Mouse (Mus musculus) gastrocnemius, postnatal 14 days (tissue): ENCODE results near the gene Tfap2b. TPM values are rescaled to one million over a fixed set of nuclear protein-coding genes. Genes with fewer than 3 reads are reported as not detected.

Experiments
- DNase-seq: peaks from one replicate; pipeline ENCODE4 v3.0.0; 2021; ENCODE audit warnings: mixed read lengths
- intact Hi-C: fragments of 180-260 bp; cut with DNase I; formaldehyde crosslinking; loops from one replicate; pipeline ENCODE4 v1.15.1; 2025; ENCODE audit warnings: low total_unique reads
- long read RNA-seq, 2 experiments: library from polyadenylated mRNA; stranded (forward); transcript quantifications; one replicate each; pipeline ENCODE4 v2.0.0; 2021
- total RNA-seq, 2 experiments: library from RNA; stranded (reverse); gene quantifications; 2 replicates each; pipeline ENCODE4 v1.2.3; 2021

The Tfap2b gene
- not detected for total RNA-seq
- long read RNA-seq, experiment 1: 0 reads
- long read RNA-seq, experiment 2: 0 reads

DNA sequence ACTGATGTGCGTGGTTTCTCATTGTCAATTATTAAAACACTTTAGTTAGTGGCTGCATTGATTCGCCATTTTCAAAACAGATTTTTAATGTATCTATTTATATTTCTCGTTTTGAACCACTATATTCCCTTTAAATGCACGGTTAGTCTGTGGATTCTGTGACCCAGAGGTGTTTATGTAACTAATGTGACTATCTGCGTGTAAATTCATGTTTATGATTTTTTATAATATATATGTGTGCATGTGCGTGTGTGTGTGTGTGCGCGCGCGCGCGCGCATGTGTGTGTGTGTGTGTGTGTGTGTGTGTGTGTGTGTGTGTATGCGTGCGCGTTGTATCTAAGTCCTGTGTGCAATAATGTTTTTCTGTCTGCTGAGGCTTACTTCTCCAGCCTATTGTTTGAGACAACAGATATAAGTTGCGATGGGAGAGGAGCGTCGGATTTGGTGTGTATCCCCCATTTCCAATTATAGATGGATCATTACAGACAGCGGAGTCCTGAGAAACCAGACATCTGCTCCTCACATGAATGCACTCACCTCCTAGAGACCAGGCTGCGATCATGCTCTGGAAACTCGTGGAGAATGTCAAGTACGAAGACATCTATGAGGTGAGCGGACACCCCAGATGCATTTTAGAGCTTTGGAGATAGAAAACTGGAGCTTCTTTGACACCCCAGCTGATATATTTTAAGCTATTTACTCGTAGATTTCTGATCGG lies at the start of gene Tfap2b:
Gene Tfap2b, plus strand, starts transcription at position 274 of the 718 bp plus-strand sequence.
- intact Hi-C loops: loop anchor here (5.0 kb wide), 1 partner anchor 1304 kb away; no protein-coding TSS in a partner anchor
- DNase-seq: no peak

DNA sequence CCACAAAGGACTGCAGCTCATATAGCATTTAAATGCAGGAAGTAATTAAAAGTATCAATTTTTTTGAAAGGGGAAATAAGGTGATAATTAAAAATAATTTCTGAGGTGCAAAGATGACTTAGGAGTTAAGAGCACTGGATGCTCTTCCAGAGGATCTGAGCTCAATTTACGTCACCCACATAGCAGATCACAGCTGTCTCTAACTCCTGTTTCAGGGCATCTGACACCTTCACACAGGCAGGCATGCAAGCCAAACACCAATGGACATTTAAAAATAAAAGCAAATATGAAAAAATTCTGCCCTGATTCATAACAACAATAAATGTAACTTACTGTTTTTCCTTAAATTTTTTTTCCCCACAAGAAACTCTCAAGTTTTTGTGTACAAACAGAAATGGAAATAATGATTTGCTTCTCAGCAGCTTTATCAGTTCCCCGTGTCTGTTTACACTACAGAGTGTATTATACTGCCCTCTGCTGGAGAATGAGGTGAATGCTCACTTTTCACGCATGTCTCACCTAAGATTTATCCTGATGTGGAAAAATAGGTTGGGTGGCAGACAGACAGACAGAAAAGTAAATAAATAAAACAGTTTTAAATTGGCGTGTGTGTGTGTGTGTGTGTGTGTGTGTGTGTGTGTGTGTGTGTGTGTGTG lies 29.8 kb upstream of the Tfap2b start:
- DNase-seq: no peak

GRCm38 (mm10) chr1:19205649-19206048 lies 3.1 kb upstream of the Tfap2b start:
- intact Hi-C loops: loop anchor here (5.0 kb wide), 1 partner anchor 1307 kb away; no protein-coding TSS in a partner anchor
- no peak for DNase-seq

More for the DNA sequence above, 29.8 kb upstream of the Tfap2b start:
- intact Hi-C loops: no loop called here

- intact Hi-C loops: loop anchor here (5.0 kb wide), 1 partner anchor 1306 kb away; no protein-coding TSS in a partner anchor
These were observed 2.5 kb upstream of the Tfap2b start for GRCm38 (mm10) chr1:19206194-19206593.

DNA sequence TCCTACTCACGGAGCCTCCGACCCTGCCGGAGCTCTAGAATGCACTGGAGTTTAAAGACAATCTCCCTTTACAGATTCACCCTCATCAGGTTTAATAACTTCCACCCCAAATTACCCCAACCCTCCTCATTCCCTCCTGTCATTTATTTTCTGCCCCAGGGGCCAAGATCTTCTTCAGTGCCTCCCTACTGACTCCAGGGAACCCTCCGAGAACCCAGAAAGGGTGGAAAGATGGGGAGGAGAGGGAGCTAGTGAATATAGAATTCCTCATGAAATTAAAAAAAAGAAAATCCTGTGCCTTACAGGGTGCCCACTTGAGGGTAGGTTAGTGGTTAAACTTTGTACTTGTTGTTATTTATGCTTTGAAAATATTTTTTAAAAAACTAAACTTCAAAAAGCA lies 1.1 kb upstream of the Tfap2b start:
- DNase-seq: no peak

More at GRCm38 (mm10) chr1:19206194-19206593, 2.5 kb upstream of the Tfap2b start:
- no peak for DNase-seq

DNA sequence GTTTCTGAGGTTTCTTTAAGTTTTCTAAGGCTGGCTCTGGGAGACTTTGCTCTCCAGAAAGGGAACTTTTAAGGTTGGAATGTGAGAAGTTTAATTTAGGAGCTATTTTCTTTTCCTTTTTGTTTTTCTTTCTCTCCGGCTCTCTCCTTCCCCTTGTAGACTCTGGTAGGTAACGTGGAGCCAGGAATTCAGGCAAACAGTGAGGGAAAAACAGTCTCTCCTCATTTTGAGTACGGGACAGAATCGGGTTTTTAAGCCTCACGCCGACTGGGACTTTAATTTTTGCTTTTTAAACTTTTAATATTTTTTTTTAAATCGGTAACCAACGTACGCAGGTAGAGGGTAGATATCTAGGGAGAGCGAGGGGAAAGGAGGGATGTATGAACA lies 638 bp downstream of the Tfap2b start:
- no peak for DNase-seq
- intact Hi-C loops: loop anchor here (5.0 kb wide), 1 partner anchor 1303 kb away; no protein-coding TSS in a partner anchor

More for the DNA sequence above, 1.1 kb upstream of the Tfap2b start:
- intact Hi-C loops: loop anchor here (5.0 kb wide), 1 partner anchor 1305 kb away; no protein-coding TSS in a partner anchor

GRCm38 (mm10) chr1:19209776-19210175 lies 1.1 kb downstream of the Tfap2b start:
- intact Hi-C loops: loop anchor here (5.0 kb wide), 1 partner anchor 1303 kb away; no protein-coding TSS in a partner anchor
- DNase-seq: no peak

DNA sequence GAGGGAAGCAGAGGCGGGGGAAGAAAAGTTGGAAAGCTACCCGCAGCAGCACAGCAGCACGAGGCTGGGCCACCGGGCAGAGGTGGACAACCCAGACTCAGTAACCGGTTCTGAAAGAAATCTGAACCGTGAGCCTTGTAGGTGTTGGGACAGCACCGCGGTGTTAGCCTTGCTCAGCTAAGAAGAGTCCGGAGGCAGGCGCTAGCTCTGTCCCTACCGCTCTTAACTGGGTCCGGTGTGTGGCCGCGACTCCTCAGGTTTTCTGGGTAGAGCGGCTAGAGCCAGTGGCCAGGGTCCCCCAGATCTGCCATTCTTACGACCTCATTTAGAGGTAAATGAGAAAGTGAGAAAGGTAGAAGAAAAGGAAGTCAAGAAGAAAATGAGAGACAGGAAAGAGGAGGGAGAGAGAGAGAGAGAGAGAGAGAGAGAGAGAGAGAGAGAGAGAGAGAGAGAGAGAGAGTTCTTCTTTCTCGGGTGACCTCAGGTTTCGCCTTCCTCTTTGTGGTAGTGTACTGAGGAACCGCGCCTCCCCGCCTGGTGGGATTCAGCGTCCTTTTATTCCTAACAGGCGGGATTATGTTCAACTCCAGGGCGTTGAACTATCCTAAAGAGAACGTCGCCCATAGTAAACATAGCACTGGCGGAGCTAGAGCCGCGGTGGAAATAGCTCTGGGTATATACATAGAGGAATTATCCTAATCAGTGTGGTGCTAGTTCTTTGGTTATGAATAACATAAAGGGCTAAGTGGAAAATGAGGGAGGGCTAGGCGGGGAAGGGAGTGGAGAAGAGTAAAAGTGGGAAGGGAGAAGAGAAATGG lies 1.7 kb downstream of the Tfap2b start:
- DNase-seq: no peak
- intact Hi-C loops: no loop called here

- intact Hi-C loops: no loop called here
- DNase-seq: no peak
These were observed 2.3 kb downstream of the Tfap2b start for GRCm38 (mm10) chr1:19211033-19211405.

- no peak for DNase-seq
- intact Hi-C loops: no loop called here
These were observed 2.9 kb downstream of the Tfap2b start for GRCm38 (mm10) chr1:19211546-19212154.

- intact Hi-C loops: no loop called here
- no peak for DNase-seq
These were observed 4.0 kb downstream of the Tfap2b start for GRCm38 (mm10) chr1:19212691-19213090.

- no peak for DNase-seq
These were observed 4.5 kb downstream of the Tfap2b start for GRCm38 (mm10) chr1:19213171-19213570.

DNA sequence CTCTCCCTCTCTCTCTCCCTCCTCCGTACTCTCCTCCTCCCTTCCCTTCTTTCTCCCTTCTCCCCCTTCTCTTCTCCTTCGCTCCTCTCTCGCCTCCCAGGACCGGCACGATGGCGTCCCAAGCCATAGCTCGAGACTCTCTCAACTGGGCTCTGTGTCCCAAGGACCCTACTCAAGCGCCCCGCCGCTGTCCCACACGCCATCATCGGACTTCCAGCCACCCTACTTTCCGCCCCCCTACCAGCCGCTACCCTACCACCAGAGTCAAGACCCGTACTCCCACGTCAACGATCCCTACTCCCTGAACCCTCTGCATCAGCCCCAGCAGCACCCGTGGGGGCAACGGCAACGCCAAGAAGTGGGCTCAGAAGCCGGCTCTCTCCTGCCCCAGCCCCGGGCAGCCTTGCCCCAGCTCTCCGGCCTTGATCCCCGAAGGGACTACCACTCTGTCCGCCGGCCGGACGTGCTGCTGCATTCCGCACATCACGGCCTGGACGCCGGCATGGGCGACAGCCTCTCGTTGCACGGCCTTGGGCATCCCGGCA lies 5.2 kb downstream of the Tfap2b start:
- no peak for DNase-seq
- intact Hi-C loops: no loop called here

More at GRCm38 (mm10) chr1:19213171-19213570, 4.5 kb downstream of the Tfap2b start:
- intact Hi-C loops: no loop called here

- intact Hi-C loops: no loop called here
- DNase-seq: no peak
These were observed 8.7 kb downstream of the Tfap2b start for GRCm38 (mm10) chr1:19217391-19217790.

DNA sequence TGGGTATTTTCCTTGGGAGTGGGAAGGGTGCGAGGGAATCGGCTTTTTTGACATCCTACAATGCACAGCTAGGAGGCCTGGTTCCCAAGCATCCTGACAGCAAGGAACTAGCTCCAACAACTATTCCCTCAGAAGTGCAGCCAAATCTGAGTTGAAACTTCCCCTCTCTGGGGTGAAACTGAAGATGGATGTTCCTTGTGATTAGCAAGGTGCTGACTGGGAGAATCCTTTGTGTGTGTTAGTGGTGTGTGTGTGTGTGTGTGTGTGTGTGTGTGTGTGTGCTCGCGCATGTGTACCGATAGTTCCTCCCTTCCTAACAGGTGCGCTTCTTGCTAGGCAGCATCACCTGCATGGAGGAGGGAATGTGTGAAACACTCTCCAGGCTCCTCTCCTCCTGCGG lies 9.5 kb downstream of the Tfap2b start:
- DNase-seq: no peak
- intact Hi-C loops: no loop called here

GRCm38 (mm10) chr1:19219381-19219780 lies 10.7 kb downstream of the Tfap2b start:
- DNase-seq: no peak
- intact Hi-C loops: no loop called here

- intact Hi-C loops: no loop called here
- no peak for DNase-seq
These were observed 11.8 kb downstream of the Tfap2b start for GRCm38 (mm10) chr1:19220564-19220963.

- no peak for DNase-seq
- intact Hi-C loops: no loop called here
These were observed 12.9 kb downstream of the Tfap2b start for GRCm38 (mm10) chr1:19221601-19222000.

DNA sequence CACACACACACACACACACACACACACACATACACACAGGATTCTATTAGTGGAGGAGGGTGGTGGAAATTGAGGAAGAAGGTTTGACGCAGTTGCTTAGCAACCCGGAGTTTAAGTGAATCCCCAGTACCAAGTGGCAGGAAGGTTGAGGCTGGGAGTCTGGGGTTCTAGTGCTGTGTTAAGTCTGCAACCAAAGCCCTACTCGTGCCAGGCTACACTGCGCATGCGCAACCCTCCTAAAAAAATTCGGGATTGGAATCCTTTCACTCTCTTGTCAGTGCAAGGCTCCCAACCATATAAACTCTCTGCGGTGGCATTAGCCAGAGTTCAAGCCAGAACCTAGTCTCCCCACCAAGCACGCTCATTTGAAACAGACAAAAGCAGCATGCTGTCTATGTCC lies 18.0 kb downstream of the Tfap2b start:
- no peak for DNase-seq
- intact Hi-C loops: no loop called here
